Comparison of ENCODE assay signal across 10 mouse cellular contexts in the genomic region with DNA sequence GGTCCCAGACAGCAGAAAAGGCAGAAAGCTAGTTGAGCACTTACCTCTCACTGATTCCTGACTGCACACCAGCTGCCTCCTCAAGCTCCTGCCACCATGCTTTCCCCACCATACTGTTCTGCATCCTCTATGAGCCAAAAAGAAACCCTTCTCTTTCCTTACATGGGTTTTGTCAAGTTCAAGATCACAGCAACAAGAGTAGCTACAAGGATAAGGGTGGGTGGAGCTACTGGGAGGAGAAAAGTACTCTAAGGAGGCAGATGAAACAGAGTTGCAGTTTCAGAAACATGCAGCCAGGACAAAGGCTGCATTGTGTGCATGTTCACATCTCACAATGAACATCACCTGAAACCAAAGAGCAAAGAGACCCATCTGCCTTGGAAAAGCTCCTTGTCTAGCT. TPM values are rescaled to one million over a fixed set of nuclear protein-coding genes. Genes with fewer than 3 reads are reported as not detected.
A peak's percentile ranks its signal among the peaks of the same experiment; 100 is the strongest.
DNase-seq lines count a peak whose midpoint lies in the region; ATAC-seq and TF ChIP-seq lines count a peak whose summit lies in the region.
"Had no signal": no experiment of that assay in that cellular context is flagged by ENCODE, and none has a peak within 500 bp of the region (broad histone marks: within the 10 kb centered on the region; RNA-seq: fewer than 3 reads in every experiment).

No protein-coding gene starts in this region.

- H3K27ac ChIP-seq in liver, adult 2 months (replicated peaks; ENCODE audit: insufficient read depth, low read depth, low read length), result peak overlapping the region; percentile 14
- peak overlapping the region; percentile 53; the same call in 1 of the 2 replicates for H3K27ac ChIP-seq in liver, embryonic 13.5 days
- H3K27ac ChIP-seq: heart, embryonic 15.5 days had no signal

- H3K4me3 ChIP-seq in liver, adult 2 months (ENCODE audit: insufficient read depth, low read depth, low read length), result no peak overlapping the region
- no peak overlapping the region for H3K4me3 ChIP-seq in liver, embryonic 13.5 days (replicated peaks)
- H3K4me3 ChIP-seq: heart, embryonic 15.5 days had no signal

- TF ChIP-seq POLR2A in liver, adult 2 months (IDR thresholded peaks at IDR 0.05; ENCODE audit: extremely low read depth, insufficient read depth, low read length), result no peak

- H3K4me2 ChIP-seq in liver, embryonic 13.5 days, result no peak overlapping the region
- H3K4me2 ChIP-seq: heart, embryonic 15.5 days had no signal

- H3K79me2 ChIP-seq in liver, adult 2 months (ENCODE audit: control insufficient read depth, insufficient read depth, low read length), result peaks cover 34% of the 10 kb centered on the region; the same call in 1 of the 2 replicates

- peaks cover 19% of the 10 kb centered on the region for H3K4me1 ChIP-seq in liver, adult 2 months (ENCODE audit: control insufficient read depth, insufficient read depth, low read length)
- peaks cover 86% of the 10 kb centered on the region for H3K4me1 ChIP-seq in liver, embryonic 13.5 days (replicated peaks)

- H3K9ac ChIP-seq in liver, adult 2 months (ENCODE audit: low read depth, low read length), result no peak overlapping the region
- no peak overlapping the region; the same call in 1 of the 2 replicates for H3K9ac ChIP-seq in liver, embryonic 13.5 days
- H3K9ac ChIP-seq: heart, embryonic 15.5 days had no signal

- intact Hi-C loops in left cerebral cortex, postnatal 36 days (cut with DNase I), result no loop called here

- no peak for ATAC-seq in liver, embryonic 13.5 days (ENCODE audit: low read depth)

- no peak for TF ChIP-seq CTCF in liver, adult 2 months (IDR thresholded peaks at IDR 0.05; ENCODE audit: low read depth, low read length)

- H3K27me3 ChIP-seq in liver, adult 2 months (ENCODE audit: control insufficient read depth, insufficient read depth, low read length), result no peaks in the 10 kb centered on the region
- no peaks in the 10 kb centered on the region for H3K27me3 ChIP-seq in liver, embryonic 13.5 days
- H3K27me3 ChIP-seq: heart, embryonic 15.5 days had no signal

- DNase-seq in embryo, embryonic 10.5 days (ENCODE audit: low spot score), result peak; percentile 7
- no peak for DNase-seq in embryo, embryonic 9.5 days (ENCODE audit: extremely low spot score)
- no peak for DNase-seq in liver, adult 2 months (ENCODE audit: extremely low read depth, low read depth, low spot score)
- DNase-seq in liver (no peak), ZHBTc4 (ENCODE audit: low read depth, low spot score) (peak; percentile 31)
- no peak for DNase-seq in liver, embryonic 13.5 days
- DNase-seq in natural killer cell, adult 2 months (ENCODE audit: low spot score in 2 of 2), result no peak
- no peak for DNase-seq in left cerebral cortex, postnatal 36 days (ENCODE audit: low spot score in 2 of 2)
- DNase-seq: cerebellum, adult 2 months had no signal

- H3K36me3 ChIP-seq in liver, adult 2 months (ENCODE audit: control insufficient read depth, insufficient read depth, low read length), result no peaks in the 10 kb centered on the region
- 0 out of 2 replicates have a peak, but pooled peaks cover 3% of the 10 kb centered on the region for H3K36me3 ChIP-seq in liver, embryonic 13.5 days
- H3K36me3 ChIP-seq: heart, embryonic 15.5 days had no signal

- H3K9me3 ChIP-seq in liver, embryonic 13.5 days (replicated peaks), result no peaks in the 10 kb centered on the region
- H3K9me3 ChIP-seq: heart, embryonic 15.5 days had no signal

RNA-seq across cellular contexts. Expression of a gene that starts 18.8 kb away (rescaled TPM):
- 15.0 and 25.9 TPM in 2 replicates for total RNA-seq in liver, adult 2 months (2014; rRNA removed)
- polyA plus RNA-seq in liver, adult 2 months (2012; rRNA removed), result 65.5 and 79.2 TPM in 2 replicates
- polyA plus RNA-seq in liver, embryonic 13.5 days (2015; fragmentation: Nextera tagmentation; extraction: Ambion mirVana), result 19.5 and 20.6 TPM in 2 replicates
- total RNA-seq in left cerebral cortex, postnatal 36 days (2021), result 10 to 100 TPM; 91.6 to 99.2 TPM

Comparison
In these comparisons a context has a peak if more than half of its experiments do, and no peak if none do; other contexts are left out.
1. DNase-seq: peak in embryo, embryonic 10.5 days (single experiment) and ZHBTc4 (single experiment); none in embryo, embryonic 9.5 days (single experiment), liver, adult 2 months (single experiment), liver (single experiment), liver, embryonic 13.5 days (single experiment), natural killer cell, adult 2 months (0 of 2) and left cerebral cortex, postnatal 36 days (0 of 2).